Mouse (Mus musculus): ENCODE data around the gene A2ml1. TPM values are rescaled to one million over a fixed set of nuclear protein-coding genes. Genes with fewer than 3 reads are reported as not detected.
"Not testable (repeated sequence)": the region's sequence is repeated elsewhere in the genome, so short reads cannot be mapped to it uniquely, and the experiment has no call there.

The A2ml1 gene
- 0.91 and 1.4 TPM in 2 replicates for polyA plus RNA-seq (2015; fragmentation: Nextera tagmentation; extraction: Ambion mirVana)

GRCm38 (mm10) chr6:128581508-128581907, at the start of gene A2ml1:
Gene A2ml1, minus strand, starts transcription at chr6:128581608.
- Histone ChIP-seq H3K4me3 (no peak within 1 kb of the TSS), H3K4me2 (no peak within 1 kb of the TSS), H3K9me3 (no peaks in the 10 kb centered on the region), H3K36me3 (no peaks in the 10 kb centered on the region), H3K27me3 (no peaks in the 10 kb centered on the region), H3K27ac (replicated peaks) (no peak within 1 kb of the TSS), H3K9ac (no peak within 1 kb of the TSS), H3K4me1 (replicated peaks) (no peaks in the 10 kb centered on the region)
- ATAC-seq (ENCODE audit: low read depth): no peak
- WGBS: 75% methylated on average over 11 of the region's 11 CpGs

- not testable (repeated sequence) for H3K27me3 ChIP-seq; H3K4me3 ChIP-seq; H3K36me3 ChIP-seq; H3K4me1 ChIP-seq (replicated peaks); H3K9ac ChIP-seq; H3K27ac ChIP-seq (replicated peaks); H3K9me3 ChIP-seq; H3K4me2 ChIP-seq
- WGBS: 60% methylated on average over 13 of the region's 13 CpGs
- peak; percentile 95 for ATAC-seq (ENCODE audit: low read depth)
Observed at GRCm38 (mm10) chr6:128629771-128630739, 48.6 kb upstream of the A2ml1 start.

GRCm38 (mm10) chr6:128625246-128625645, 43.8 kb upstream of the A2ml1 start:
- not testable (repeated sequence) for H3K4me2 ChIP-seq; ATAC-seq (ENCODE audit: low read depth); H3K36me3 ChIP-seq; H3K4me3 ChIP-seq; H3K27ac ChIP-seq (replicated peaks); H3K4me1 ChIP-seq (replicated peaks); H3K27me3 ChIP-seq; H3K9ac ChIP-seq; H3K9me3 ChIP-seq
- 94% methylated on average over 6 of the region's 6 CpGs for WGBS

DNA sequence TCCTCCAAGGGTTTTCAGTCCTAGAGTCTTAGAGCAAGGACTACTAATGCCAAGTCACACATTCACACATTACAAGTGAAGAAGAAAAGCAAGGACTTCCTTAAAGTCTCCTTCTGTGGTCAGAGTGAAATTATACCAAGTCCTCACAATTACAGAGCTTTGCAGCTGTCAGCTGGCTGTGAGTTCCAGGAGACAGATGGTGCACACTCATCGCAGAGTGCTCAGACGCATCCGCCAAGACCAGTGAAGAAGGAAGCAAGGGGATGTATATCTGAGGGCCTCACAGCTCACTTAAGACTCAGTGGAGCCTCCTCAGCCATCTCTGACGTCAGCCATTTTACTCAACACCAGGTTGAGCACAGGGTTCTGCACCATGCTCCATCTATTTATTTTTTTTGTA, 43.0 kb upstream of the A2ml1 start:
- H3K27ac ChIP-seq (replicated peaks): no peak overlapping the region
- no peak overlapping the region for H3K4me2 ChIP-seq
- no peaks in the 10 kb centered on the region for H3K27me3 ChIP-seq
- H3K9me3 ChIP-seq: no peaks in the 10 kb centered on the region
- H3K9ac ChIP-seq: no peak overlapping the region
- no peak for ATAC-seq (ENCODE audit: low read depth)
- no peaks in the 10 kb centered on the region for H3K36me3 ChIP-seq
- H3K4me3 ChIP-seq: no peak overlapping the region
- WGBS: 90% methylated on average over 4 of the region's 4 CpGs
- H3K4me1 ChIP-seq (replicated peaks): no peaks in the 10 kb centered on the region

DNA sequence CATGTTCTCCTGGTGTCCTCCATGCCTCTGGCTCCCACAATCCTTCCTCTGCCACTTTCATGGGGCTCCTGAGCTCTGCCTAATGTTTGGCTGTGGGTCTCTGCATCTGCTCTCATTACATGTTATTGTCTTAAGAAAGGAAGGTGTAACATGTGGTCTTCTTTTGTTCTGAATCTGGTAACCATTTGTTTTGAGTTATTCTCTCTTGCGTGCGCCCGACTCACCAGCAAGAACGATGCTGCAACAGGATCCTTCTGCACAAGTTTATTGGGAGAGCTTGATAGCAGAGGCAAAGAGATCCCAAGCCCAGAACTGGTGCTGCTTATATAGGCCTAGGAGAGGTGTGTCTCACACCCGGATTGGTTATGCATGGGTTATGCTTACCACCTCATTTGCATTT, 42.0 kb upstream of the A2ml1 start, which contains the start of gene Klrb1a:
Gene Klrb1a, minus strand, starts transcription at position 101 of the 400 bp plus-strand sequence.
- H3K4me2 ChIP-seq; H3K4me1 ChIP-seq (replicated peaks); ATAC-seq (ENCODE audit: low read depth); H3K27me3 ChIP-seq; H3K27ac ChIP-seq (replicated peaks); H3K36me3 ChIP-seq; H3K4me3 ChIP-seq; H3K9ac ChIP-seq; H3K9me3 ChIP-seq: not testable (repeated sequence)
- WGBS: over 99% methylated on average over 5 of the region's 5 CpGs

DNA sequence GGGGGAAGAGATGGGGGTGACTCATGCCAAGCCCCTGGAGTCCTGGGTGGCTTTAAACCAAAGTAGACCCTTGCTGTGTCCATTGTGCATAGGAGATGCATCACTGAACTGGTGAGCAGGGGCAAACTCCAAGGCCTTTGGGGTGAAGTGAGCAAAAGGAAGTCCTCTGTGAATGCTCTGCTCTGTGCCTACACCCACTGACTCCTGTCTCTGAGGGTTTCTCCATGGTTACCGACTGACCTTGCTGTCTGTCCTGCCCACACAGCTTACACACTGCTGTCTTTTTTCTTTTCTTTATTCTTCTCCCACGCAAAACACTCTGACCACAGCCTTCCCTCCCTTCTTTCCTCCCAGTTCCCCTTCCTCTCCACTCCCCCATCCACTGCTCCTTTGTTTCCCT, 41.3 kb upstream of the A2ml1 start:
- ATAC-seq (ENCODE audit: low read depth): no peak
- no peak overlapping the region for H3K4me3 ChIP-seq
- no peaks in the 10 kb centered on the region for H3K4me1 ChIP-seq (replicated peaks)
- H3K36me3 ChIP-seq: no peaks in the 10 kb centered on the region
- H3K4me2 ChIP-seq: no peak overlapping the region
- no peak overlapping the region for H3K27ac ChIP-seq (replicated peaks)
- no peaks in the 10 kb centered on the region for H3K27me3 ChIP-seq
- H3K9me3 ChIP-seq: no peaks in the 10 kb centered on the region
- no peak overlapping the region for H3K9ac ChIP-seq
- WGBS: 69% methylated on average over 2 of the region's 2 CpGs

DNA sequence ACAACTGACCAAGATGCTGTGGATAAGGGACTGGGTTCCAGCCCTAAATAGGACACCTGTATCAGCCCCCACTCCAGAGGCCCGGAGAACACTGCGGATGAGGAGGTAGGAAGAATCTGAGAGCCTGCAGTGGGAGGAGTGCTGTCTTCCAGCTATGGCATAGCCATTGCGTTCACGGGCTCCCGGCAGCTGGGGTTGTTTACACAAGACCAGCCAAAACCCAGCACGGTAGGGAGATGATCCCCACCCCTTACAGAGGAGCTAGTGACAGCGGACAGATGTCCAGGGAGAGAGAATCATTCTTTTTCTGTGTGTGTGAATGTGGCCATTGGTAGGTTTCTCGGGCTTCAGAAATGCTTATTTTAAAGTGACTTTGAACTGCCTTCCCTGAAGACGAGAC, 24.9 kb upstream of the A2ml1 start:
- Histone ChIP-seq H3K4me1 (replicated peaks) (peaks cover 10% of the 10 kb centered on the region), H3K27ac (replicated peaks) (no peak overlapping the region), H3K27me3 (peaks cover 5% of the 10 kb centered on the region; the same call in 1 of the 2 replicates), H3K9ac (no peak overlapping the region), H3K4me2 (no peak overlapping the region), H3K4me3 (no peak overlapping the region), H3K9me3 (no peaks in the 10 kb centered on the region), H3K36me3 (no peaks in the 10 kb centered on the region)
- no peak for ATAC-seq (ENCODE audit: low read depth)
- WGBS: 75% methylated on average over 9 of the region's 9 CpGs

DNA sequence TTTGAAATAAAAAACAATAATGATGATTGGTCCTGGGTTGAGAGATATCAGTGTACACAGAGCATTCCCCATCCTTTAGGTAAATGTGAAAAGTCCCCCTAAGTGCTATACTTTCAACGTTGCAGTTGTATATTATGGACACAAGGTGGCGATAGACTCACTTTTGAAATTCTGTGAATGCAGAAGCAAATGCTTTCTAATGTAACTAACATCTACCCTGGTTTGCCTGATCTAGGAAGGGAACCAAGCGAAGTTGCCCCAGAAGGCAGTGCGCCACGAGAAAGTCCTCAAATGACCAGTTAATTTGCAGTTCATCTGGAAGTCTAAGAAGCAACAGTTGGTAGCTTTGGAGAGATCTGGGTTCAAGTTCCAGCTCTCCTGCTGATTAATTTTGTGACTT, 23.1 kb upstream of the A2ml1 start:
- Histone ChIP-seq H3K9me3 (no peaks in the 10 kb centered on the region), H3K9ac (no peak overlapping the region), H3K27ac (replicated peaks) (no peak overlapping the region), H3K4me1 (replicated peaks) (peaks cover 10% of the 10 kb centered on the region), H3K27me3 (peaks cover 5% of the 10 kb centered on the region; the same call in 1 of the 2 replicates), H3K36me3 (no peaks in the 10 kb centered on the region), H3K4me2 (no peak overlapping the region), H3K4me3 (no peak overlapping the region)
- WGBS: 39% methylated on average over 5 of the region's 5 CpGs
- ATAC-seq (ENCODE audit: low read depth): no peak

DNA sequence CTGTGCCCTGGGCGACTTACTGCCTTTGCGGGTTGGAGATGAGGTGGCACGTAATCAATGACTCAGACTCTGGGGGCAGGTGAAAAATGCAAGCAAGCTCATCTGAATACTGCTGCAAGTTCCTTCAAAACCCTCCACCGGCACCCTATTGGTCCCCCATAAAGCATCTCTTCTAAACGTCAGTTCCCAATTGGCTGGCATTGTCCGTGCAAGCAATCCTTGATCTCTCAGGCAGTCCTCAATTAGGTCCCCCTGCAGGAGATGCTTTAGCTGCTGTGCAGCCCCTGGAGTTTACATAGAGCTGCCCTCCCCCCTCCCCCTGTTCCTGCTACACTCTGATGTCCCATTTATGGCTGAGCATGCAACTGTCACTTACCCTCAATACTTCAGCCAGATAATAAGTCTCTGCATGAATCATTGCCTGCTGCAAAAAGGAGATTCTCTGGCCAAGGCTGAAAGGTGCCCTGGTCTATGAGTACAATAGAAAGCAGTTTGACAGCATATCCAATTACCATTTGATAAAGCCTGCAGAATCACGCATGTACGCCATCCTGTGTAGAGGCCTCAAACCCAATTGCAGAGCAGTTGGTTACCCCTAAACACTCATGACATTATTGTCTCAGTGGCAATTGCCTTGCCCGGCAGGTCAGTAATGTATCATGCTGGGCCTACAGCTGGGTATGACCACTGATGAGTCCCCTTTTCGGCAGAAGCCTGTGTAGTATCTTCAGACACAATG, 21.2 kb upstream of the A2ml1 start:
- Histone ChIP-seq H3K4me2 (peak overlapping the region; percentile 35), H3K36me3 (no peaks in the 10 kb centered on the region), H3K27ac (replicated peaks) (no peak overlapping the region), H3K9ac (no peak overlapping the region), H3K4me3 (no peak overlapping the region), H3K27me3 (peaks cover 5% of the 10 kb centered on the region; the same call in 1 of the 2 replicates), H3K4me1 (replicated peaks) (peaks cover 12% of the 10 kb centered on the region), H3K9me3 (no peaks in the 10 kb centered on the region)
- 46% methylated on average over 10 of the region's 10 CpGs for WGBS
- peak; percentile 53 for ATAC-seq (ENCODE audit: low read depth)

GRCm38 (mm10) chr6:128602026-128602425, 20.6 kb upstream of the A2ml1 start:
- Histone ChIP-seq H3K4me3 (no peak overlapping the region), H3K36me3 (no peaks in the 10 kb centered on the region), H3K9ac (no peak overlapping the region), H3K27ac (replicated peaks) (no peak overlapping the region), H3K4me1 (replicated peaks) (peaks cover 18% of the 10 kb centered on the region), H3K27me3 (peaks cover 5% of the 10 kb centered on the region; the same call in 1 of the 2 replicates), H3K9me3 (no peaks in the 10 kb centered on the region), H3K4me2 (peak overlapping the region; percentile 35)
- WGBS: 38% methylated on average over 3 of the region's 3 CpGs
- peak; percentile 10; the same call in 1 of the 2 replicates for ATAC-seq (ENCODE audit: low read depth)

GRCm38 (mm10) chr6:128599555-128599954, 18.1 kb upstream of the A2ml1 start:
- H3K4me2 ChIP-seq: no peak overlapping the region
- H3K4me1 ChIP-seq (replicated peaks): peaks cover 23% of the 10 kb centered on the region
- H3K9ac ChIP-seq: no peak overlapping the region
- no peak overlapping the region for H3K27ac ChIP-seq (replicated peaks)
- WGBS: 61% methylated on average over 4 of the region's 4 CpGs
- peaks cover 5% of the 10 kb centered on the region; the same call in 1 of the 2 replicates for H3K27me3 ChIP-seq
- H3K4me3 ChIP-seq: no peak overlapping the region
- no peaks in the 10 kb centered on the region for H3K36me3 ChIP-seq
- H3K9me3 ChIP-seq: no peaks in the 10 kb centered on the region
- no peak for ATAC-seq (ENCODE audit: low read depth)

All from neural tube, embryonic 13.5 days (tissue).